Mouse (Mus musculus): ENCODE results near the gene Lipt2.
A peak's percentile ranks its signal among the peaks of the same experiment; 100 is the strongest.

Lipt2 gene

GRCm38 (mm10) chr7:100159105-100159841 is at the start of gene Lipt2:
Gene Lipt2, plus strand, starts transcription at chr7:100159277.
- DNase-seq: peak; percentile 94

- no peak for DNase-seq
Measured at GRCm38 (mm10) chr7:100111506-100111905, 47.6 kb upstream of the Lipt2 start.

- DNase-seq: peak; percentile 63
Measured at GRCm38 (mm10) chr7:100113821-100114220, 45.3 kb upstream of the Lipt2 start.

GRCm38 (mm10) chr7:100114279-100114678 is 44.8 kb upstream of the Lipt2 start:
- no peak for DNase-seq

GRCm38 (mm10) chr7:100120791-100121261 is 38.3 kb upstream of the Lipt2 start:
- DNase-seq: no peak

- DNase-seq: peak; percentile 99
Measured at GRCm38 (mm10) chr7:100121376-100121789, 37.7 kb upstream of the Lipt2 start, which contains the start of gene Pold3. Gene Pold3, minus strand, starts transcription at chr7:100121565.

- DNase-seq: peak; percentile 58
Measured at GRCm38 (mm10) chr7:100123486-100123885, 35.6 kb upstream of the Lipt2 start.

- peak; percentile 54 for DNase-seq
Measured at GRCm38 (mm10) chr7:100124211-100124610, 34.9 kb upstream of the Lipt2 start.

GRCm38 (mm10) chr7:100125166-100125565 is 33.9 kb upstream of the Lipt2 start:
- DNase-seq: no peak

- DNase-seq: no peak
Measured at GRCm38 (mm10) chr7:100126514-100126913, 32.6 kb upstream of the Lipt2 start.

- DNase-seq: no peak
Measured at GRCm38 (mm10) chr7:100128262-100129041, 30.6 kb upstream of the Lipt2 start.

GRCm38 (mm10) chr7:100130592-100130991 is 28.5 kb upstream of the Lipt2 start:
- no peak for DNase-seq

GRCm38 (mm10) chr7:100132379-100132778 is 26.7 kb upstream of the Lipt2 start:
- DNase-seq: no peak

- no peak for DNase-seq
Measured at GRCm38 (mm10) chr7:100137038-100137437, 22.0 kb upstream of the Lipt2 start.

GRCm38 (mm10) chr7:100138075-100138474 is 21.0 kb upstream of the Lipt2 start:
- DNase-seq: no peak

GRCm38 (mm10) chr7:100140591-100140990 is 18.5 kb upstream of the Lipt2 start:
- no peak for DNase-seq

GRCm38 (mm10) chr7:100148586-100148985 is 10.5 kb upstream of the Lipt2 start:
- DNase-seq: no peak

GRCm38 (mm10) chr7:100150086-100150485 is 9.0 kb upstream of the Lipt2 start:
- DNase-seq: no peak

GRCm38 (mm10) chr7:100150626-100151025 is 8.5 kb upstream of the Lipt2 start:
- DNase-seq: no peak

GRCm38 (mm10) chr7:100157669-100158068 is 1.4 kb upstream of the Lipt2 start:
- DNase-seq: no peak

GRCm38 (mm10) chr7:100160006-100160405 is 929 bp downstream of the Lipt2 start:
- peak; percentile 12 for DNase-seq

- no peak for DNase-seq
Measured at GRCm38 (mm10) chr7:100163506-100163905, 4.4 kb downstream of the Lipt2 start.

- DNase-seq: no peak
Measured at GRCm38 (mm10) chr7:100168654-100169053, 9.6 kb downstream of the Lipt2 start.

- no peak for DNase-seq
Measured at GRCm38 (mm10) chr7:100170756-100171155, 11.7 kb downstream of the Lipt2 start.

All from retina, postnatal 1 day (tissue).